Mouse (Mus musculus) testis, adult 2 months (tissue): Measurements from ENCODE around the gene Ube3c.
"Not testable (repeated sequence)": the region's sequence is repeated elsewhere in the genome, so short reads cannot be mapped to it uniquely, and the experiment has no call there.

Source experiments
- CTCF ChIP-seq: fragments of 200-500 bp; IDR thresholded peaks from 2 replicates; pipeline ENCODE4 v1.5.1; 2012; ENCODE audit warnings: low read depth, mild to moderate bottlenecking, inconsistent platforms, low read length, moderate library complexity; ENCODE audit not compliant: control insufficient read depth, insufficient read depth, insufficient replicate concordance
- POLR2A ChIP-seq: fragments of 200-500 bp; IDR thresholded peaks from 2 replicates; pipeline ENCODE4 v1.6.1; 2012; ENCODE audit warnings: low read depth, mild to moderate bottlenecking, inconsistent platforms, low read length, moderate library complexity; ENCODE audit not compliant: control insufficient read depth

- TF ChIP-seq POLR2A, CTCF: not testable (repeated sequence)
These were observed 92.2 kb downstream of the Ube3c start for GRCm38 (mm10) chr5:29661246-29661645.
